Comparison of ENCODE assay signal across 1 mouse cellular context in the genomic region with DNA sequence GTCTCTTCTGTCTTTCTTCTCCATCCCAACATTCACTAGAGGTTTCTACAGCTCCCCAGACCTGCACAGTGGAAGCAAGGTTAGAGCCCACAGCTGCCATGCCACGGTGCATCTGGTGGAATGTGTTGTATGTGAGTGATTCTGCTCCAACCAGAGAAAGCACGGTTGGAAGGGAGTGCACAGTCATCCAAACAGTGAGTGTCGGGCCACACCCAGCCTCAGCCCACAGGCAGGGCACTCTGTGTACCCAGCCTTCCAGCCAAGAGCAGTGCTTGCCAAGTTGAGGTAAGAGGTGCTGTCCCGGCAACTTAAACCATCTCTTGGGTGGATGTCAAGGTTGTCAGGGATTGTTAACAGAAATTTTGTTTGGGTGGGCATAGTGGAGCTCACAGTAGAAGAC.
TF ChIP-seq lines count a peak whose summit lies in the region.

No protein-coding gene starts in this region.

TF ChIP-seq in MEL, 35 proteins besides CTCF, POLR2A, EP300 and RAD21:
- no peak for TF ChIP-seq GABPA (IDR thresholded peaks at IDR 0.05; ENCODE audit: low read depth, low read length)
- TF ChIP-seq ZC3H11A (IDR thresholded peaks at IDR 0.05; ENCODE audit: low read depth, low read length), result no peak
- no peak for TF ChIP-seq GATA1 (IDR thresholded peaks at IDR 0.05; ENCODE audit: low read depth, low read length)
- TF ChIP-seq SIN3A (IDR thresholded peaks at IDR 0.05; ENCODE audit: low read length), result no peak
- no peak for TF ChIP-seq JUND (IDR thresholded peaks at IDR 0.05; ENCODE audit: low read depth, low read length)
